Mouse (Mus musculus): ENCODE results near the gene Rnf213. TPM values are rescaled to one million over a fixed set of nuclear protein-coding genes. Genes with fewer than 3 reads are reported as not detected.

The Rnf213 gene
- total RNA-seq, 1 experiment from 2014 or later, result 105 TPM

DNA sequence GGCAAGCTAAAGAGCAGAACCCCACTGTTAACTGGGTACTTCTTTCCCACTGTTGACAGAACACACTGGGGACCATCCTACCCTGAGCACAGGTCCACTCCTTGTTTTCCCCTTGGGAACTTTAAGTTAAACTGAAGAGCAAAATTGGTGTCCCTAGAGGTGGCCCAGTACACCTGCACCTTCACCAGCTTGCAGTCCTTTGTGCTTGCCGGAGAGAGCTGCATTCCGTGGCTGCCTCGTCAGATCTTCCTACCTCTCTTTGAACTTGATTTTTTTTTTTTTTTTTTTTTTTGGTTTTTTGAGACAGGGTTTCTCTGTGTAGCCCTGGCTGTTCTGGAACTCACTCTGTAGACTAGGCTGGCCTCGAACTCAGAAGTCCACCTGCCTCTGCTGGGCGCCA, 27.5 kb downstream of the Rnf213 start:
- no peak for ATAC-seq (replicated peaks in 1 of 2; ENCODE audit: insufficient read depth in 1 of 2, low FRiP score in 2 of 2, low TSS enrichment in 1 of 2, low read depth in 1 of 2, poor library complexity in 2 of 2, severe bottlenecking in 2 of 2)

DNA sequence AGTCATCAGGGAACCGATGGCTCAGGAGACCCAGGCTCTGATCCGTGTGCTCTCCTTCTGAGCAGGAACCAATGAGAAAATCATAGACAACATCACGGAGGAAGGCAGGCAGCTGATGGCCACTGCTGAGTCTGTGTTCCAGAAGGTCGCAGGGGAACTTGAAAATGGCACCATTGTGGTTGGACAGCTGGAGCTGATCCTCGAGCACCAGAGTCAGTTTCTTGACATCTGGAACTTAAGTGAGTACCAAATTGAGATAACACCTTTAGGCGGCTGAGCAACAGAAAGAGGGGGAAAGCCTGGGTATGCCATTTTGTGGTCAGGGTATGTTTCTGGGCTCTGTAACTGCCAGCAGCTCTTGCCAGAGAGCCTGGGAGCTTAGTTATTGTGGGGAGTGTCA, 34.5 kb downstream of the Rnf213 start:
- no peak for ATAC-seq (replicated peaks in 1 of 2; ENCODE audit: insufficient read depth in 1 of 2, low FRiP score in 2 of 2, low TSS enrichment in 1 of 2, low read depth in 1 of 2, poor library complexity in 2 of 2, severe bottlenecking in 2 of 2)

GRCm38 (mm10) chr11:119427986-119428385, 35.1 kb downstream of the Rnf213 start:
- no peak for ATAC-seq (replicated peaks in 1 of 2; ENCODE audit: insufficient read depth in 1 of 2, low FRiP score in 2 of 2, low TSS enrichment in 1 of 2, low read depth in 1 of 2, poor library complexity in 2 of 2, severe bottlenecking in 2 of 2)

- ATAC-seq (replicated peaks in 1 of 2; ENCODE audit: insufficient read depth in 1 of 2, low FRiP score in 2 of 2, low TSS enrichment in 1 of 2, low read depth in 1 of 2, poor library complexity in 2 of 2, severe bottlenecking in 2 of 2), result peak; percentile 85 to 86
These were observed 35.8 kb downstream of the Rnf213 start for GRCm38 (mm10) chr11:119428649-119429136.

DNA sequence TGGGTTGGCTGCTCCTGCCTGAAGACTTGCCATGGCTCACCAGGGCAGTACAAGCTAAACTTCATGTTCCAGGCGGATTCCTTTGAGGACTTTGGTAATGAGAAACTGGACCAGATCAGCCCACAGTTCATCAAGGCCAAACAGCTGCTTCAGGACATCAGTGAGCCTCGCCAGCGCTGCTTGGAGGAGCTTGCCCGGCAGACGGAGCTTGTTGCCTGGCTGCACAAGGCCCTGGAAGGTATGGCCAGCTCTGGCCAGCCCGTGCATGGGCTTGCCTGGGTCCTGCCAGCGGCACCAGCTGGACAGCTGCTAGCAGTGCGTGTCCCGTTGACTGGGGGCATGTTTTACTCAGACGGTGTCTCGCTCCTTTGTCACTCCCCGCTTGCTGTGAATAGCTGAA, 38.6 kb downstream of the Rnf213 start:
- no peak for ATAC-seq (replicated peaks in 1 of 2; ENCODE audit: insufficient read depth in 1 of 2, low FRiP score in 2 of 2, low TSS enrichment in 1 of 2, low read depth in 1 of 2, poor library complexity in 2 of 2, severe bottlenecking in 2 of 2)

GRCm38 (mm10) chr11:119432706-119433105, 39.8 kb downstream of the Rnf213 start:
- ATAC-seq (replicated peaks in 1 of 2; ENCODE audit: insufficient read depth in 1 of 2, low FRiP score in 2 of 2, low TSS enrichment in 1 of 2, low read depth in 1 of 2, poor library complexity in 2 of 2, severe bottlenecking in 2 of 2), result no peak

- ATAC-seq (replicated peaks in 1 of 2; ENCODE audit: insufficient read depth in 1 of 2, low FRiP score in 2 of 2, low TSS enrichment in 1 of 2, low read depth in 1 of 2, poor library complexity in 2 of 2, severe bottlenecking in 2 of 2), result no peak
These were observed 41.4 kb downstream of the Rnf213 start for GRCm38 (mm10) chr11:119434316-119434715.

- peak; percentile 64 to 71 for ATAC-seq (replicated peaks in 1 of 2; ENCODE audit: insufficient read depth in 1 of 2, low FRiP score in 2 of 2, low TSS enrichment in 1 of 2, low read depth in 1 of 2, poor library complexity in 2 of 2, severe bottlenecking in 2 of 2)
These were observed 43.3 kb downstream of the Rnf213 start for GRCm38 (mm10) chr11:119435880-119436872.

DNA sequence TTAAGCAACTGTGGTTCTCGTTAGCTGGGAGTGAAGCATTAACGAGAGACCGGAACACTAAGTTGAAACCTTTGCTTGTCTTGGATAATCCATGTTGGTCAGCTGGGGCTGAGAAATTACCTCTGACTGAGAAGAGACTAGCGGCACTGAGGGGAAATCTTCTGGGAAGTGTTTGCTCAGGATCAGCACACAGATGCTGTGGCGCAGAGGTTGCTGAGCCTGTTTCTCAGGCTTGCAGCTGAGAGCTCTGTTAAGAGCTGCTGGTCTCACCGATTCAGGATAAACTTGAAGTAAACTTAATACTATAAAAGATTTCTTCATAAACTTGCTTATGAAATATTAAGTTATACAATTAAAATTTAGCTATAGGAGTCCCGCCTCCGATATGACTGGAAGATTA, 45.9 kb downstream of the Rnf213 start:
- ATAC-seq (replicated peaks in 1 of 2; ENCODE audit: insufficient read depth in 1 of 2, low FRiP score in 2 of 2, low TSS enrichment in 1 of 2, low read depth in 1 of 2, poor library complexity in 2 of 2, severe bottlenecking in 2 of 2), result no peak

DNA sequence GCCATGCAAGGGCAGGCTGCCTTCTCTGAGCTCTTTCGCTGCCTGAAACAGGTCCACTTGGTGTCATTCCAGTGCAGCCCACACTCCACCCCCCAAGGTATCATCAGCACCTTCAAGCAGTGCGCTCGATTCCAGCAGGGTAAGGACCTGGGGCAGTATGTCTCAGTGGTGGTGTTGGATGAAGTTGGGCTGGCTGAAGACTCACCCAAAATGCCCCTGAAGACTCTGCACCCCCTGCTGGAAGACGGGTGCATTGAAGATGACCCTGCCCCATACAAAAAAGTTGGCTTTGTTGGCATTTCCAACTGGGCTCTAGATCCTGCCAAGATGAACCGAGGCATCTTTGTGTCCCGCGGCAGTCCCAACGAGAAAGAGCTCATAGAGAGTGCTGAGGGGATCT, 49.3 kb downstream of the Rnf213 start:
- ATAC-seq (replicated peaks in 1 of 2; ENCODE audit: insufficient read depth in 1 of 2, low FRiP score in 2 of 2, low TSS enrichment in 1 of 2, low read depth in 1 of 2, poor library complexity in 2 of 2, severe bottlenecking in 2 of 2), result no peak

- no peak for ATAC-seq (replicated peaks in 1 of 2; ENCODE audit: insufficient read depth in 1 of 2, low FRiP score in 2 of 2, low TSS enrichment in 1 of 2, low read depth in 1 of 2, poor library complexity in 2 of 2, severe bottlenecking in 2 of 2)
These were observed 50.5 kb downstream of the Rnf213 start for GRCm38 (mm10) chr11:119443442-119443841.

- no peak for ATAC-seq (replicated peaks in 1 of 2; ENCODE audit: insufficient read depth in 1 of 2, low FRiP score in 2 of 2, low TSS enrichment in 1 of 2, low read depth in 1 of 2, poor library complexity in 2 of 2, severe bottlenecking in 2 of 2)
These were observed 63.2 kb downstream of the Rnf213 start for GRCm38 (mm10) chr11:119456097-119456496.

- ATAC-seq (replicated peaks in 1 of 2; ENCODE audit: insufficient read depth in 1 of 2, low FRiP score in 2 of 2, low TSS enrichment in 1 of 2, low read depth in 1 of 2, poor library complexity in 2 of 2, severe bottlenecking in 2 of 2), result no peak
These were observed 85.0 kb downstream of the Rnf213 start for GRCm38 (mm10) chr11:119477876-119478275.

DNA sequence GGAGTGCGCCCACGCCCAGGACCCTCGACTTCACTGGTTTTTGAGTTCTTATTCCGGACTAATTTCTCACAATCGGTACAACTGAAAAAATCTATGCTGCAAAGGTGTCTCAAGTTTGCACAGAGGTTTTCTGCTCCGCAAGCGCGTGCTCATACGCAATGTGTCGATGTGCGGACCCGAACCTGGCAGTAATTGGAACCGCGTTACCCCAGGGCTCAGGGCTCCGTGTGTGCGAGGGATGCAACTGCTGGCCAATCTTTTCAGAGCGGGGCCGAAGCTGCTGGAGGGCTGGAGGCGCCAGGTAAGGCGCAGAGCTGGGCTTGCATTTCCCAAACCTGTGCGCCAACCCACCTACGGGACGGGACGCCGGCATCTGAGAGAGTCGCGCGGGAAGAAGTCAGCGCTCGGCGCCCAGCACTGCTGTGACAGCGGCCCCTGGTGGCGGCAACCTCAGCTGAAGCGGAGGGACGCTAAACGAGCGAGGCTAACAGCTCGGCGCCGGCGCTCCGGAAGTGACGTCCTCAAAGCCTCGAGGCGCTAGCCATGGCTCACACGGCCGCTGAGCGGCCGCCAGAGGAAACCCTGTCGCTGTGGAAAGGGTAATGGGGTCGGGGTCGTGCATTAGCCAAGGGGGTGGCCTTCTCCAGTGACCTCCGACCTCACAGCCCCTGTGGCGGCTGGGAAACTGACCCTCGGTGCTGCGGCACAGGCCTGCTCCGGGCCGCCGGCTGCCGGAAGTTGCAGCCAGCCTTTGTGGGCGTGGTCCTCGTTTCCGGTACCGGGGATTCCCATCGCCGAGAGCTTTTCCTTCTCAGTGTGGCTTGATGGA, 98.2 kb downstream of the Rnf213 start, which contains the start of gene Endov:
TSS of gene Endov (plus strand) at position 487 of the 829 bp plus-strand sequence.
- peak; percentile 93 to 96 for ATAC-seq (replicated peaks in 1 of 2; ENCODE audit: insufficient read depth in 1 of 2, low FRiP score in 2 of 2, low TSS enrichment in 1 of 2, low read depth in 1 of 2, poor library complexity in 2 of 2, severe bottlenecking in 2 of 2)

- ATAC-seq (replicated peaks in 1 of 2; ENCODE audit: insufficient read depth in 1 of 2, low FRiP score in 2 of 2, low TSS enrichment in 1 of 2, low read depth in 1 of 2, poor library complexity in 2 of 2, severe bottlenecking in 2 of 2), result no peak
These were observed 98.8 kb downstream of the Rnf213 start for GRCm38 (mm10) chr11:119491690-119492087.

DNA sequence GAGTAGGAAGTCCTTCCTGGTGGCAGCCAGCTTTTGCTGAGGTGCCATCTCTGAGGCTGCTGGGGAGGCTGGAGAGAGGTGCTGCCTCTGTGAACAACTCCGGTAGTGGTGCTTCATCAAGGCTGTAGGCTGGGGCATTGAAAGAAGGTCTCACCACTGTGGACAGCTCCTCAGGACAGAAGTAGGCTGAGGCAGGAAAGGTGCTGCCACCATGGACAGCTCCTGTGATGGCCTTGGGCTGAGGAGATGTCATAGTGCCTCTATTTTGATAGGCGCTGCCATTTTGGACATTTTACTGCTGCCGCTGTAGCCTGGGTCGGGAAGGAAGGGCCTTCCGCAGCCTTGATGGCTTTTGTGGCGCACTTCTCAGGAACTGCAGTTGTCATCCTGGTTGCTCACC, 99.9 kb downstream of the Rnf213 start:
- no peak for ATAC-seq (replicated peaks in 1 of 2; ENCODE audit: insufficient read depth in 1 of 2, low FRiP score in 2 of 2, low TSS enrichment in 1 of 2, low read depth in 1 of 2, poor library complexity in 2 of 2, severe bottlenecking in 2 of 2)

- ATAC-seq (replicated peaks in 1 of 2; ENCODE audit: insufficient read depth in 1 of 2, low FRiP score in 2 of 2, low TSS enrichment in 1 of 2, low read depth in 1 of 2, poor library complexity in 2 of 2, severe bottlenecking in 2 of 2), result no peak
These were observed 100.6 kb downstream of the Rnf213 start for GRCm38 (mm10) chr11:119493516-119493915.

DNA sequence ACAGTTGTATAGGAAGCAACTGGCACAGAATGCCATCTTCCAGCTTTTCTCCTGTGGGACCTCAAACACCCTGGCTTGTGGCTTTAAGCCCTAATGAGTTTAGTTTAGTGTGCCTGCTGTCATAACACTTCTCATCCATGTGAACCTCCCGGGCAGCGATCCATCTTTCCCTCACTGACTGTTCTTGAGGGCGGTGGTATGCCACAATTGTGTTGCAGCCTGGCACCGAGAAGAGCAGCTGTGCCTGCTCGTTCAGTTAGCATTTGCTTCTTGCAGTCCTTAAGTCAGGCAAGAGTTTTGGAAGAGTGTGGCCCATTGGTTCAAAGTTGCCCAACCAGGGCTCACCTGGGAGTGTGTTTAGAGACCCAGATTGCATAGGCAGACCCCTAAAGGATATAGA, 103.2 kb downstream of the Rnf213 start:
- no peak for ATAC-seq (replicated peaks in 1 of 2; ENCODE audit: insufficient read depth in 1 of 2, low FRiP score in 2 of 2, low TSS enrichment in 1 of 2, low read depth in 1 of 2, poor library complexity in 2 of 2, severe bottlenecking in 2 of 2)
